Mouse (Mus musculus) layer of hippocampus, adult 8-10 months (tissue): ENCODE data around the gene Herc1. TPM values are rescaled to one million over a fixed set of nuclear protein-coding genes. Genes with fewer than 3 reads are reported as not detected.

ENCODE experiments used
- DNase-seq, 2 experiments: peaks; one replicate each; pipeline ENCODE4 v3.0.0; 2022; ENCODE audit warnings: low spot score in 2 of 2
- total RNA-seq, 4 experiments: library from RNA; stranded (reverse); gene quantifications; 2 replicates each; pipeline ENCODE4 v1.2.4; 2022

The Herc1 gene
- total RNA-seq = 100 to 1,000 TPM; 102 to 128 (median 112) TPM

DNA sequence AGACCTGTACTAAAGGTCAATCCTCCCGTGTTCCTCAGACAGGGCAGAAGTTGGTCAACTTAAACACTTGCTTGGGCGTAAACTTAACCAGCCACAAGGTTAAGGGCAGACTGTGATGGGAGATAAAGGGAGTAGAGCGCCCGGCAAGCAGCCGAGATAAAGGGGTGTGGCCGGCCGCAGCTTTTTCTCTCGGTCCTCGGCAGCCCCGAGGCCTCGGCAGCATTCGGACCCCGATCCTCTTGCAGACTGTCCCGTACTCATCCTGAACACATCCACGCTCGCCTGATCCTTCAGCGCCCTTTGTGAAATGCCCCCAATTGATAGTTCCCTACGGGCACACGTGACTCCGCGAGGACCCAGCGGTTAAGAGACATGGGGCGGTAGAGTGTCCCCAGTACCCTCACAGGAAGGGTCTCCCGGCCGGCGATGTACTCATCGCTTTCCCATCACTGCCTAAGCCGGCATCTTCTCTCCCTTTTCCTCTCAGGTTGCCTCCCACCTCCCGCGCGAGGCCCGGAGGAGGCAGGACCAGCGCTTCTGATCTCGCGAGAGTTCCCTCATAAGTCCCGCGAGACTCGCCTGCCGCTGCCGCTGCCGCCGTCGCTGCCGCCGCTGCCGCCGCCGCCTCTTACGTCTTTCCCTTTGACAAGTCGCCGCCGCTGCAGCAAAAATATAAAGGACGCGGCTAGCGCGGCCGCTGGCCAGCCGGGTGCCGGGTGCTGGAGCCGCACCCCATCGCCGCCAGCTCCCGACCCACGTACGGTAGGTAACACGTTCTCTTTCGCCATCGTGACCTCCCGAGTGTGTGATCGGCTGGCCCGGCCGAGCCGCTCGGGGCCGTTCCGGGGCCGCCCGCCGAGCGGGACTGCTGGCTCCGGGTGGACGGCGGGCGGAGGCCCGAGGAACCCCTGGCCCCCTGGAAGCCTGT, at the start of gene Herc1:
Gene Herc1, plus strand, starts transcription at position 591 of the 928 bp plus-strand sequence.
- peak; percentile 94 to 97 for DNase-seq

DNA sequence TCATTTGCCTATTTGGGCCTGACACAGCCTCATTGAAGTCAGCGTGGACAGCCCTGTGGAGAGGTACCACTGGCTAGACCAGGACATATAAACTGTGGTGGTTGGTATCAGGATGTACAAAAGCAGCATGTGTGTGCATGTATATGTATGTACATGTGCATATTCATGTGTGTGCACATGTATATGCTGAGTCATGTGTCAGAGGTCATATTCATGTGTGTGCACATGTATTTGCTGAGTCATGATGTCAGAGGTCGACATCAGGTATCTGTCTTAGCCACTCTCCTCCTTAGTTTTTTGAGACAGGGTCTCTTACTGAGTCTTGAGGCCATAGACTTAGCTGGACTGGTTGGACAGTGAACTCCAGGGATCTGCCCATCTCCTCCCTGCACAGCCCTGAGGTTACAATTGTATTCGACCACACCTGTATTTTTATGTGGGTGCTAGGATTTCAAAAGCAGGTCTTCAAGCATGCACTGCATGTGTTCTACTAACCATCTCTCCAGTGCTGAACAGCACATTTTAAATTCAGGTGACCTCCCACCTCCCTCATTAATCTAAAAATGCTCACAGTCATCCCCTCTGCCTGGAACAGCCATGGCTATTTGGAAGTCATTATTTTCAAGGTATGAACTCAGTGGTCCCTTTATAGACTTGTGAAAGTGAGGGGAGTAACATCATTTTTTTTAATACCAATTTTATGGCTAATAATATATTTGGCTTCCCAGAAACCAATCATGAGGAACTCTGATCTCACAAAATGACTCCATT, 45.7 kb upstream of the Herc1 start:
- DNase-seq = no peak

DNA sequence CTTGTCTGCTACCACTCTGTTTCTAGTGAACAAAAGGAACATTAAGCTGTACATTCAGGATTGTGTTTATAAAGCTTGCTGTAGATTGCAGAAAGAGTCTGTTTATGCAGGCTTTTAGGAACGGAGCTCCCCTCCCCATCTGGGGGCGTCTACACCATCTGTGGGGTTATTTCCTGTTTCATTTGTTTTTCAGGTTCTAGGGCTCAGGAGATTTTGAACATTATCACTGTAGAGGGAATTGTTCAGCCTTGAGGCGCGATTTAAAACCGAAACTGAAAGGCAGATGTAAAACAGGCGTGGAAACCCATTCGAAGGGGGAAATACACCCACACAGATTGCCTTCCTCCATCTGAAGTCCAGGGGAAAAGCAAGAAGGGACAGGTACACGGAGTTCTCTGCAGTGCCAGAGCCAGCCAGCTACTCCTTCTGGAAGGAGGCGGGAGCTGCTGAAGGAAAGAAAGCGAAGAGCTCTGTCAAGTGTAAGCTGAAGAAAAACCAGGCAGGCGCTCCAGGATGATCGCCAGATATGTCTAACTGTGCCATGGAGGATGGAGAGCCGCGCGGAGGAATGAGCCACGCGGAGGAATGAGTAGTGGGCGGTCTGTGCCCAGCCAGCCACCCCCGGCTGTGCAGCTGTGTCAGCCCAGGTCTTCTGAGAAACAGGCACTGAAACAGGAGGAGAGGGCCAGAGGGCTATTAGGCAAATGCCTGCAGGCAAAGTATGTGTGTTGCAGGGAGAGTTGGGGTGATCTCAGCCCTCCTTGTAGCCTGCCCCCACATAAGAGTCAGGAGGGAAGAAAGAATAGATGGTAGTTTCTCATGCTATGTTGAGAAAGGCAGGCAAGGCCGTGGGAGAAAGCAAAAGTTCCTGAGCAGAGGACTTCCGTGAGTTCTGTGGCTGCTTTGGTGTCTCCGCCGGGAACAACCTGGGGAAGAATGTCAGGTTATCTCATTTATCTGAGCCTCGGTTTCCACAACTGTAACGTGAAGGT, 44.8 kb upstream of the Herc1 start:
- peak; percentile 80 to 83 for DNase-seq

DNA sequence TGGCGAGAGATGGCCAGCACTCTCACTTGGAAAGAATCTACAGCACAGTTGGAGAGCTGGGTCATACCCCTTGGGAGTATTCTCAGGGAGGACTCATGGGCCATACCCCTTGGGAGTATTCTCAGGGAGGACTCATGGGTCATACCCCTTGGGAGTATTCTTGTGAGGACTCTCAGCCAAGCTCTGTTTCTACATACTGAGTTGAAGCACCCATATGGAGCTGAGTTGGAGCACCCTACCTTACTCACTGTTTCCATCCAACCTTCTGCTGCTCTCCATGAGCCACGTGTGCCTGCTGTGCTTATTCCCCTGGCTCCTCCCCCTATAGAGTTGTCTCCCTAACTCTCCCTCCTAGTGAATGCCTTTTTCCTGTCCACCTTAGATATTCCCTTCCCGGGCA, 43.8 kb upstream of the Herc1 start:
- no peak for DNase-seq

DNA sequence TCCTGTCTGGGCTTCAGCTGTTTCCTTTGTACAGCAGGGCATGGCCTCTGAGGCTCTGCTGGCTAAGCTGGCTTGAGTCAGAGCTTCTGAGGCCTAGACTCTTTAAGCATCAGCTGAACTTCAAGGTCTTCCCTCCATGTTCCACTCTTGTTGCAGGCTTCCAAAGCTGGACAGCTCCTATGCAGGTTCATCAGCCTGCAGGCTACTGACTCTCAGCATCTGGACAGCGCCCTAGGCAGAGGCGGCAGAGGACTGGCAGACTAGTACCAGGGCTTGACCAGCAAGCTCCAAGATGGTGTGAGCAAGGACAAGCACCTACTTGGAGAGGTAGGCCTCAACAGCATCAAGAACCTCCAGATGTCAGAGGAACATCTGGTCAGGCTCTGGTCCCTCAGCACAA, 42.9 kb upstream of the Herc1 start:
- DNase-seq = no peak

DNA sequence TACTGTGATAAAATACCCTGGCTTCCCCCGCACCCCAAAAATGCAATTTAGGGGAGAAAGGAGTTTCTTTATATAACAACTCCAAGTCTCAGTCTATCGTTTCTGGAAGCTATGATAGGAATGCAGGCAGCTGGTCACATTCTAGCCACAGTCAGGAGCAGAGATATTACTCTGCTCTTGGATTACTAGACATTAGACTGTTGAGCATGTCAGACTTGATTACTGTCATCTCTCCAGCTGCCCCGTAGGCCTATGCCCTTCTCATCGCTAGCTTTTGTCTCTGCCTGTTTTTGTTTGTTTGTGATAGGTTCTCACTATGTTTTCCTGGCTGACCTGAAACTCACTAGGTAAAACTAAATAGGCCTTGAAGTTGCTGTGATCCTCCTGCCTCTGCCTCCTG, 41.5 kb upstream of the Herc1 start:
- no peak for DNase-seq

DNA sequence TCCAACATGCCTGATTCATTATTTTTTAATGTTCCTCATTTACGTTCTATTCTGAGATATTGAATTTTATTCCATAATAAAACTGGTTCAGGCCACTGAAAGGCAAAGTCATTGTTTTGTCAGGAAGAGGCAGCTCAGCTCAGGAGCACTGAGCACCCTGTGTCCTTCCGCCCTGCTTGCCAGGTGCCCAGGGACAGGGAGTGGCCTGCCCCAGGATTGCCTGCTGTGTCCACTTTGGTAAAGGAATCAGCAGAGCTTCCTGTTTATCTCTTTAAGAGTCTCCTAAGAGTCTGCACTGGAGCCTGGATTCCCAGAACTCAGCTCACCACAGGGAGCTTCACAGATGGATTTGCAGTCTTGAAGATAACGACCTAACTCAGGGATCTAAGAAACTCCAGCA, 38.8 kb upstream of the Herc1 start:
- no peak for DNase-seq

DNA sequence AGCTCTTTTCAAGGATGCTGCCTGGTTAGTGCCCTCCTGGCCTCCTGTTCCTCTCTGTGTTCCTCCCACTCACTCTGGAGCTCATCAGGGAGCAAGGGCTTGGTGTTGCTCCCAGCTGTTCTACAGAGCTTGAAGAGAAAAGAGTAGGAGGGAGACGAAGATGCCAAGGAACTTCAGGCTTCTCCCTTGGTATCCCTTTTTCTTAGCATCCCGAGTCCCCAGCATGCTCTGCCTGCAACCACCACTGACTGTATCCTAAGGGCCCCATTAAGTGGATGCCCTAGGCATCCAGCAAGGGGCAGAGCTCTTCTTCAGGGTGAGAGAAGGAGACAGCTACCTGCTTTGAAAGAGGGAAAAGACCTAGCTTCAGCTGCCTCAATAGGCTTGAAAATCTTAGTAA, 33.6 kb upstream of the Herc1 start:
- no peak for DNase-seq

DNA sequence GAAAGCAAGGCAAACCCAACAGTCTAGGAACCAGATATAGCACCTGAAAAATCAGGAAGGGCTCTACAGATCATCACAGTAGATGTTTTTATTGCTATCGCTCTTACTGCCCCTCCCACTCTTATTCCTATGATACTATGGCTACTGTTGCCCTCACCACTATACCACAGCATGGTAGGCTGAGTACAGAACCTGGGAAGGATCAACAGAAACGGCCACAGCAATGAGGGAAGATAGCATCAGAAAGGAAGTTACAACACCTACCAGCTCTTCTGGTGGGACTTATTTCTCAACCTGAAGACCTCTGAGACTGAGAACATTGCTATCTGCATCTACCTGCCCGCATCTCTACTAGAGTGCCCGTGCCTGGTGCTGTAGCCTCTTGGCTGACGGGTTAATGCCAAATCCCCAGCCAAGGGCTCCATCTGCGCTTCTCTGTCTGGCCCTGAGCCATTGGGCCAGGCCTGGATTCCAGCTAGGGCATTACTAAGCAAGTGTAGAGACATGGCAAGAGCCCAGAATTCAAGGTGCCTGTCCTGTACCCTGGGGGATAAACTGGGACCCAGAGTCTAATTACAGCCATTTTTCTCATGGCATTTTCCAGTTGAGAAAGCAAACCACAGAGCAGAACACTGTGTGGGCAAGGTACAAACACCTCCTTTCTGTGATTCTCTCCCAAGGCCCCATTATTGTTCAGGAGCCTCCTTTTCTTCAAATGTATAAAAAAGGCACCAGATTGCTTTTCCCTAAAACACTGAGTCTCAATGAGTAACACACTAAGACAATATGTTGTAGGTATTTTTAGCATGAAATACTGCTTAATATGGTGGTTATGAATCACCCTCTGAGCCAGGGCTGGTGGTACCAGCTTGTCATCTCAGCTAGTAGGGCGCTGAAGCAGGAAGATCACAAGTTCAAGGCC, 28.0 kb upstream of the Herc1 start:
- peak; percentile 37 to 39 for DNase-seq

DNA sequence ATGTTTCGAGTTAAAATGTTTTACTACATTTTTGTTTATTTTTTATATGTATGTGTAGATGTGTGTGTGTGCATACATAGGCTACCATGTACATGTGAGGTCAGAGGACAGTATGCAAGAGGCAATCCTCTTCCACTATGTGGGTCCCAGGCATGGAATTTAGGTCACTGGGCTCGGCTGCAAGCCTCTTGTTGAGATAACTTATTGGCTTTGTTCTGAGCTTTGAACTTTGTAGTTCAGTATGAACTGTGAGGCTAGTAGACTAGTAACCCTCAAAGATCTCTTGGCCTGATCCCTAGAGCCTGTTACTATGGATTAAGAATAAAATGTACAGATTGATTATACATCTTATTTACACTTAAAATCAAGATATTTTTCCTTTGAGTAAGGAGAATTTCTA, 23.4 kb upstream of the Herc1 start:
- no peak for DNase-seq

DNA sequence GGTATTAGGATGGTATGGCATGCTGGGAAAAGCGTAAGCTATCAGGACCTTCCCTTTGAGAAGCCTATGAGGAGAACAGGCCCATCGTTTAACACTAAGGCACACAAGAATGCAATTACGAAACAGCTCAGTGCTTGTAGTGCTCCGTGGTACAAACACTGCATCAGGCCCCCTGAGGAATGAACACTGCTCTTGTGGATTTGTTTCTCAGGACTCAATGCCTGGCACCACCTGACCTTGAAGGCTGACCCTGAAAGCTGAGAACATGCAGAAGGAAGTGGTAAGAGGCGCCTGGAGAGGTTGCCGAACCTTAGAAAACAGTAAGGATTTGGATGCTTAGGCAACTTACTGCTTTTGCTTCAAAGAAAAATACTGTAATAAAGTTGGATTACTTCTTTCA, 20.8 kb upstream of the Herc1 start:
- DNase-seq = no peak

DNA sequence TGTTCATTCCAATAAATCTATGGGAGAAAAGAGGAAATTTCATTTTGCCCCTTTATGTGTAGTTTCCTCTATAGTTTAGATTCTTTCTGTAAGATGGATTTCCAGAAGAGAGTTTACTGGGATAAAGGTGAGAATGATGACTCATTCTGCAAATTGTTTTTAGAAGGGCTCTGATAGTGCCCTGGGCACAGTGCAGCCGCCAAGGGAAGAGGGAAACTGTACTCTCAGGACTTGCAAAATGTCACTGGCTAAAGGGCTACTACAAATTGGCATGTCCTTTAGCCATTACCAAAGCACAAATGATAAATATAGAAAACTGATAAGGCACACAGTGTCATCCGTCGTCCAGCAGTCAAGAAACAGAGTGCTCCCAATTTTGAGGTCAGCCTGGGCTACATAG, 19.8 kb upstream of the Herc1 start:
- DNase-seq = no peak

DNA sequence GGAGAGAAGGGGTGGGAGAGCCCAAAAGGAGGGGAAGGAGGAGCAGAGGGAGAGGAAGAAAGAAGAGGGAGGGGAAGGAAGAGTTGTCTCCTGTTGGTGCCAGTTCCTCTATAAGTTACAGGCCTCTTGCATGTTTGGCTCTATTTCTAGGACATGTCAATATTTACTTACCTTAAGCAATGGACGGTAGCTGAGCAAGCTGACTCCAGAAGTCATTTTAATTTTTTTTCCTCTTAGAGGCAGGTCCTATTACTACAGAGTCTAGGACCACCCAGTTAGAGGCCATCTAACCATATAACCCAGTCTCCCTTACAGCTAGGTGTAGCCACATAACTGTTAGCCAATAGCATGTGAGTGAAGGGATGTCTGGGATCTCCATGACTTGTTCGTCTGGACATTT, 18.7 kb upstream of the Herc1 start:
- DNase-seq = no peak

DNA sequence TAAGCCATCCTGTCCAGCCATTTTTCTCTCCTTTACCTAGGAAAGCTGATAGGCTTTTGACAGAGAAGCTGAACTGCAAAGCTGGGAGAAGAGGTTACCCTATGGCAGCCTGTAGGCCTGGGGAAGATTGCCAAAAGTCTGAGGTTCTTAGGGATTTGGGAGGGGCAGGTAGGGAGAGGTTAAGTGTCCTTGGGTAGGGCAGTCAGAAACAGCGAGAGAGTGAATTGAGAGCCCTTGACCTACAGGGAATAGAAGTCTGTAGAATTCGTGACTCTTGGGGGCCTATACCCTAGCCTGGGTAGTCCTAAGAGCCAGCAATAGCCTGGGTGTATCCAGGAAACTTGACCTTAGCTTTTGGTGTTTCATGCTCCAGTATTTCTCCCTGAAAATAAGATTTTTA, 17.9 kb upstream of the Herc1 start:
- DNase-seq = no peak

DNA sequence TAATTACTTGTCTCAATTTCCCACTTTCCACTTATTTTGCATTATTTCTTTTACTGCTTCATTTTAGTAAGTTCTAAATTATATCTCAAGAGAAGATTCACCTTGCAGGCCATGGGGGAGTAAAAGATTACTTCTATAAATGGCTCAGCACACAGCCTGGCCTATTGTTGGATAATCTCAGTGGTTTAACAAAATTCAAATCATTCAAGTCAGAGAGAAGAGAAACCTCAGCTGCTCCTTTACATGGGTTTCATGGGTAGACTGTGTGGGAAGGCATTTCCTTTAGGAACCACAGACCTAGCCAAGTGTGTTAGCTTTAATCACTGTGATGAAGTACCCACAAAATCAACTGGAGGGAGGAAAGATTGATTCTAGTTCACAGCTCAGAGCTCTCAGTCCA, 13.0 kb upstream of the Herc1 start:
- DNase-seq = no peak

DNA sequence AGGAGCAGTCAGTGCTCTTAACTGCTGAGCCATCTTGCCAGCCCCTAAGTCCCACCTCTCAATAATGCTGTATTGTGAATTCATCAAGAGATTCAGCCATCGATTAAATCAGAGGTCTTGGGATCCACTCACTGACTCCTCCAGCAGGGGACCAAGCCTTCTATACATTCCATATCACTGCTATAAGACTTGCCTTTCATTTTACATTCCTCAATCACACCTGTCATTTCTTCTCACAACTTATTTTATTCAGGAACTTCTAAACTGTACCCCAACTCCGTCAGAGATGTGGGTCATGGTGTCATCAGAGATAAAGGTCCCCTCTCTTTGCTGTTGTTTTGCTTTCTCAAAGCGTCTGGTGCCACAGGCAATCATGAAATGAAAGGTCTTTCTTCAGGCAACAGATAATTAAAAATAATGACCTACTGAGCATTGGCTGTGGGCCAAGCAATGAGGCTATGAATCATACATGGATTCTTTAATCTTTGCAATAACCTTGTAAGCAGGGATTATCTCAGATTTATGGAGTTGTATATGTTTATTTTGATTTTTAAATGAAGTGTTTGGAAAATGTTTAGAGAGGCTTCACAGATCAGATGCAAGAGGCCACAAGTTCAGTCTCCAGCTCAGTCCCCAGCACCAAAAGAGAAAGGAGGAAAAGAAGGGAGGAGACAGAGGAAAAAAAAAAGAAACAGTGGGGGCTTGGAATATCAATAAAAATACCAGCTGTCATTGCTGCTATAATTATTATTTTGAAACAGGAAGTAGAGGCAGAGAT, 12.1 kb upstream of the Herc1 start:
- no peak for DNase-seq

DNA sequence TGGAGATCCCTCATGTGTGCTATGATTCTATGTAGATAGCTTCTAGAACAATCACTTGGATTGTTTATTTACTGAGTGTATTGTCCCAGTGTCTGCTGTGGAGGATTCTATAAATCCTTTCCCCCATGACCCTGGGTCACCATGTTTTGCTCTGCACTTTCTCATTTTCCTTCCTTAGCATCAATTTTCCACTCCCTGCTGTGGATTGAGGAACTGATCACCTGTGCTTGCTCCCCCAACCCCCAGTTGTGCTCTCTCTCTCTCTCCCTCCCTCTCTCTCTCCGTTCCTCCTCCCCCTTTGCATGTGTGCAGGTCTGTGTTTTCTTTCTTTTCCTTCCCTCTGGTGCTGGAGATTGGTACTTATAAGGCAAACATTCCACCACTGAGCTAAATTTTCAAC, 10.5 kb upstream of the Herc1 start:
- no peak for DNase-seq

DNA sequence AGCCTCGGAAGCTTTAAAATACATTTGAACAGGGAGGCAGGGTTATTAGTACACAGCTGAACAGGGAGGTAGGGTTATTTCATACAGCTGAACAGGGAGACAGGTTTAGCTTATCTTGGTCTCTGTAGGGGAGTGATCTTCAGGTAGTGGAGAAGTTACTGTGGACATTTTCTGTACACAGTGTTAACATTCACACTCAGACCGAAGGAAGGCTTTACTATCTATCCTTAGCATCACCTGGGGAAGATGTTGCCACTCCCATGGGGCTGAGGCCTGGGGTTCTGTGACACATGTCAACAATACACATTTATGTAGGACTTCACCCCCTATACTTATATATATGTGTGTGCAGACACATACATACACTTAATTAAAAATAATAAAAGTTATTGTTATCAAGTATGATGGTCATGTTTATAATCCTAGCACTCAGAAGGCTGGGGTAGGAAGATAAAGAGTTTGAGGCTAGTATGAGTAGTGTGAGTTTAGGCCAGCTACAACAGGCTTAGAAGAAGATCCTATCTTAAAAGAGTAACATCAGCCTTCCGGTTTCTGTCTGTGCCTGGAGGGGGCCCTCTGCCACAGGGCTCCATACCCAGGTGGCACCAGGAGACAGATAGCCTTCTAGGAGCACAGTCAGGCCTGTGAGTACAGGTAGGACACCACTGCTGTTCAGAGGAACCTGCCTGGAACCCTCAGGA, 9.7 kb upstream of the Herc1 start:
- DNase-seq = no peak
